Mouse (Mus musculus): Measurements from ENCODE around the gene Ric8a.

DNA sequence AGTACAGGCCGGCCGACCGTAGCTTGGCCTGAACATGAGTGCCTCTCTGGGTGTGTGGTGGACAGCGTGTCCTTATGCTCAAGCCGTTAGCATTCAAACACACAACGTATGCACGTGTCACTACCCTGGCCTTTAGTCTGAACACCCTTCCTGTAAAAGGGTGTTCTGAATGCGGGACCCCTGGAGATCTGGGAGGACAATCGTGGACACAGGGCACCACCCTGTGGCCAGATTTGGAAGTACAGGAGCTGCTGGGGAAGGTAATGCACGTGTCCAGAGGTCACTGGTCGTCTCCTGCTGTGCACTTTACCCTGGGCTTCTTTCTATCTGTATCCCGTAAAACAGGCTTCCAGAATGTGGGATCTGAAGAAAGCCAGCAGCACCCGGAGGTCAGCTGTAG is 46.5 kb downstream of the Ric8a start:
- no peak for TF ChIP-seq USF1 (IDR thresholded peaks at IDR 0.05; ENCODE audit: low read depth)
- peak; percentile 90 for TF ChIP-seq CTCF (IDR thresholded peaks at IDR 0.05; ENCODE audit: control insufficient read depth, insufficient read depth, insufficient read length)
- no peak for TF ChIP-seq FOSL1 (IDR thresholded peaks at IDR 0.05; ENCODE audit: insufficient read depth, low read length, poor library complexity, severe bottlenecking)
- TF ChIP-seq MAX (IDR thresholded peaks at IDR 0.05): no peak
